Mouse (Mus musculus) c-Kit-positive CD71-negative TER-119-negative erythroid progenitor cells, embryonic 14.5 days (primary cell): Measurements from ENCODE around the gene Stxbp3.

ENCODE experiments used
- DNase-seq: peaks from one replicate; pipeline ENCODE4 v3.0.0-alpha.2; 2013; ENCODE audit warnings: low read depth

Stxbp3 gene

DNA sequence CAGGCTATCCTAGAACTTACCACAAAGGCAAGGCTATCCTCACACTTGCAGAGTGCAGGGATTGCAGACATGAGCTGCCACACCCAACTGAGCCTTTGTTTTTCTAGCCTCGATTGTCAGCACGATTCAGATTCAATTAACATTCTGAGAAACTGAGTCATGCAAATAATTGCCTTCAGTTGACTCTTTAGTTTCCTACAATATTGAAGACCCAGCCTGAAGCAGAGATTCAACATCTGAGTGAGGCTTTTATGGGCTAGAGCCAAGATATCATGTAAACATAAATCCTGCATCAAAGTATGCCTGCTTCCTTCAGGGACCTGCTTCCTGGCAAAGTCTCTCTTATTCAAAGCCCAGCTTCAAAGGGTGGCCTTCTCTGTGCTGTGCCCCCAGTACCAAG, 76.6 kb downstream of the Stxbp3 start:
- no peak for DNase-seq

GRCm38 (mm10) chr3:108762597-108763111, 77.7 kb downstream of the Stxbp3 start:
- no peak for DNase-seq

DNA sequence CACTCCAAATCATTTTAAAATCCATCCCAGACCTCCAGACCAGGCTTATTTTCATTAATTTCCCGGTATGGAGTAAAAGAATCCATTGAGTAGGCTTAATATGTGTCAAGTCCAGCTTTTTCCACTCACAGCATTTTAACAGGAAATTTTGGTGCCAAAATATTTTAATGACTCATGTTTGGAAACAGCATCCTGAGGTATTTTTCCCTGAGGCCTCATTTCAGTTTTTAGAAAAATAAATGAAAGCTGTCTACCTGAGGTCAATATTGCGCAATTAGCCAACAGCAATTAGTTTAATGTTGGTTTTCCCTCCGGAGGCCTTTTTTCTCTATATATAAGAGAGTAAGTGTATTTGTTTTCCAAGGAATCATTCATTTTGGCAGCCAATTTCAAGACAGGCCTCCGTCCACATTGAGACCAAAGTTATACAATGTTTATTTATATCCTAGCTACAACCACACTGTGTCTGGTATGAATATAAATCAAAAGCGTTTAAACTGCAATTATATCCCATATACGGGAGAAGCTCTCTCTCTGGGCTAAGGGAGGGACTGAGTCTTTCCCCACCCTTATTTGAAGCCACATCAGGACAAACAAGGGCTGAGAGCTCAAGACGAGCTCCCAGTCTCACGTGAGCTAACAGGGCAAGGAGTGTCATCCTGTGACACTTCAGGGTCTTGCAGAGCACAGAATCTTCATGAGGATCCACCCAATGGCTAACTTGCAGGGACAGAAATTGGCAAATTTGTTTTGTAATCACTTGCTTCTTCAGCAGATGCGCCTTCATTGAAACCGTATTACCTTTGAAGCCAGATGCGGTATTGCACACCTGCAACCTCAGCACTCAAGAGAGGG, 80.5 kb downstream of the Stxbp3 start:
- DNase-seq: no peak

DNA sequence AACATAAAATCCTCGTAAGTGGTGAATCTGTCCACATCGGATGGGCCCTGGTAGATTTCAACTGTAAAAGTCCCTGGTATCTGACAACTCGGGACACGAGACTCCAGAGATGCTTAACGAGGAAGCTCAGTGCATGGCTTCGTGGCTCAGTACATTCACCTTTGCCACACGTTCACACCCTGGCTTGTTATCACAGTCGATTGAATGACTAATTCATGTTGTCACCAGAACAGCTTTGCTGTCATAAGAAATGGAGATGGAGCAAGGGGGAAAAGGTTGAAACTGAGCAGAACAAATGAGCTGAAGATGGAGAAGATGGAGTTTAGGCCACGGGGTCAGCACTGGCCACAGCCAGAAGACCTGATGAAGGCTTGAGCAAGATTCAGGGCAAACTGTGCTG, 82.8 kb downstream of the Stxbp3 start:
- no peak for DNase-seq

DNA sequence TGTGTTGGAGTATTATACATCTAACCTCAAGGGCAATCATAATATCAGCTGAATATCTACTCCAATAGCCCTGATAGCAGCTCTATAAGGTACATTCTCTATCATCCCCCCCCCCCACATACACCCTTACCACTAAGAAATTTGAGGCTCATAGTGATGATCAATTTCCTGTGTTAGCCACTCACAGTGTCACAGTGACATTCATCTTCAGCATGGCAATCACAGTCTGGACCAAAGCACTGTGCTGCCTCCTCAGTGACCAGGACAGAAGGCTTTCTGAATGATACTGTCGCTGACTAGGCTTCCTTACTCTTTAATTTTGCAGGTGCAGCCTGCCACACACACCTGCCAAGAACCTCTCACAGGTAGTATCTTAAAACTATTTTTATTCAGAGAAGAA, 84.2 kb downstream of the Stxbp3 start:
- no peak for DNase-seq

- no peak for DNase-seq
Observed at GRCm38 (mm10) chr3:108755542-108755941, 84.8 kb downstream of the Stxbp3 start.

DNA sequence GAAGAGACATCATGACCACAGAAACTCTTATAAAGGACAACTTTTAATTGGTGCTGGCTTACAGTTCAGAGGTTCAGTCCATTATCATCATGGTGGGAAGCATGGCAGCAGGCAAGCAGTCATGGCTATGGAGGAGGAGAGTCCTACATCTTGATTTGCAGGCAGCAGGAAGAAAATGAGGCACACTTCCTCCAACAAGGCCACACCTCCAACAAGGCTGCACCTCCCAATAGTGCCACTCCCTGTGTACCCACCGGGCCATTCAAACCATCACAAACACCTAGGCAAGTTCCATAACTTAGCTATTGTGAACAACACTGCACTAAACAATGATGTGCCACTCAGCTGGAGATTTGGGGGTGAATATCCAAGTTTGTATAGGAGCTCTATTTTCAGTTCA, 85.8 kb downstream of the Stxbp3 start:
- no peak for DNase-seq

DNA sequence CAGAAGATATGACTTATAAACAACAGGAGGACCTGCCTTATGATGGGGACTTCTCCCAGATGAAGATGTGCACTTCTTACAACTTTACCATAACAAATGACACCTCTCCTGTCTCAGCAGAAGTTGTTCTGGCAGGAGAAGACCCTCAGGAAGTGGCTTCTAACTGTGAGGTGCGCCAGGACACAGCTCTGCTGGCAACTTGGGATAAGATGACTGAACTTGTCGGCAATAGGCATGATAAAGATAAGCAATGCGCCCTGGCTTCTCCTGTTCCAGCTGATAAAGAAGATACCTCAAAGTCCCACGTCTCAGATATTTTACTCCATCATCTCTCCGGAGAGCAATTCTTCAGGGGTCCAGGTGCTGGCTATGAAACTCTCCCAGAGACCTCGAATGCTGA, 88.6 kb downstream of the Stxbp3 start:
- no peak for DNase-seq

GRCm38 (mm10) chr3:108751061-108751460, 89.3 kb downstream of the Stxbp3 start:
- DNase-seq: no peak

- DNase-seq: no peak
Observed at GRCm38 (mm10) chr3:108744060-108744459, 96.3 kb downstream of the Stxbp3 start.
